Mouse (Mus musculus) forebrain, embryonic 11.5 days (tissue): ENCODE data around the gene Sfr1. TPM values are rescaled to one million over a fixed set of nuclear protein-coding genes. Genes with fewer than 3 reads are reported as not detected.

Experiments used
- ATAC-seq: fragments of 200-750 bp; cut with Nextera tagmentation; replicated peaks from 2 replicates; pipeline ENCODE4 v1.8.0; 2017; ENCODE audit warnings: moderate TSS enrichment; ENCODE audit not compliant: low FRiP score
- DNase-seq: peaks from one replicate; pipeline ENCODE4 v3.0.0-alpha.2; 2017; ENCODE audit warnings: low spot score
- H3K27ac ChIP-seq: fragments of 300-500 bp; sonication (generic); 2 replicates; pipeline ENCODE4 v1.5.1; 2014; ENCODE audit warnings: low read depth, low read length
- H3K27me3 ChIP-seq: fragments of 300-500 bp; sonication (generic); 2 replicates; pipeline ENCODE4 v1.6.1; 2014; ENCODE audit warnings: mild to moderate bottlenecking, low read length, mixed read lengths; ENCODE audit not compliant: control insufficient read depth, insufficient read depth
- H3K36me3 ChIP-seq: fragments of 300-500 bp; sonication (generic); 2 replicates; pipeline ENCODE4 v1.6.1; 2014; ENCODE audit warnings: mild to moderate bottlenecking, low read length, moderate library complexity, mixed read lengths; ENCODE audit not compliant: control insufficient read depth, insufficient read depth
- H3K4me1 ChIP-seq: fragments of 300-500 bp; sonication (generic); replicated peaks from 2 replicates; pipeline ENCODE4 v1.6.1; 2014; ENCODE audit warnings: low read length, mixed read lengths; ENCODE audit not compliant: control insufficient read depth, insufficient read depth
- H3K4me2 ChIP-seq: fragments of 300-500 bp; sonication (generic); 2 replicates; pipeline ENCODE4 v1.6.1; 2014; ENCODE audit warnings: low read depth, mild to moderate bottlenecking, low read length, moderate library complexity, mixed read lengths; ENCODE audit not compliant: severe bottlenecking
- H3K4me3 ChIP-seq: fragments of 300-500 bp; sonication (generic); 2 replicates; pipeline ENCODE4 v1.5.1; 2014; ENCODE audit warnings: low read depth, low read length
- H3K9ac ChIP-seq: fragments of 300-500 bp; sonication (generic); 2 replicates; pipeline ENCODE4 v1.6.1; 2014; ENCODE audit warnings: low read length
- H3K9me3 ChIP-seq: fragments of 300-500 bp; sonication (generic); 2 replicates; pipeline ENCODE4 v1.6.1; 2016; ENCODE audit warnings: low read length, mixed read lengths; ENCODE audit not compliant: control insufficient read depth
- WGBS: fragments of 180-500 bp; shearing (Covaris S2); extraction: QIAGEN DNeasy Blood & Tissue Kit; methylation state at CpG from one replicate; pipeline ENCODE4 v1.1.7; 2014; 5-methylcytosine and 5-hydroxymethylcytosine counted together
- microRNA-seq: library from miRNA; unstranded; fragments of <30 nt; microRNA quantifications from one replicate; pipeline ENCODE4, GENCODE M21; 2016; ENCODE audit not compliant: insufficient number of aligned reads
- polyA plus RNA-seq: library from polyadenylated mRNA; unstranded; fragments of >200 nt; fragmentation: Nextera tagmentation; extraction: Ambion mirVana; gene quantifications from 2 replicates; pipeline ENCODE4 v1.2.1, GENCODE M21; 2014

Sfr1 gene
- polyA plus RNA-seq, 1 experiment from 2014 or later, result 346 TPM

- ATAC-seq (no peak), DNase-seq (no peak)
- H3K36me3 ChIP-seq, result no peaks in the 10 kb centered on the region
- H3K4me1 ChIP-seq, result no peaks in the 10 kb centered on the region
- H3K27ac ChIP-seq, result no peak overlapping the region
- 75% methylated on average over 19 of the region's 19 CpGs for WGBS
- no peaks in the 10 kb centered on the region for H3K27me3 ChIP-seq
- H3K9ac ChIP-seq, result no peak overlapping the region
- H3K4me2 ChIP-seq, result 0 out of 2 replicates have a peak overlapping the region, but pooled peaks have one; percentile 5
- no peak overlapping the region for H3K4me3 ChIP-seq
- no peaks in the 10 kb centered on the region for H3K9me3 ChIP-seq
These were observed 24.1 kb downstream of the Sfr1 start for GRCm38 (mm10) chr19:47755625-47756024.

GRCm38 (mm10) chr19:47777847-47778246, 46.4 kb downstream of the Sfr1 start:
- 79% methylated on average over 6 of the region's 6 CpGs for WGBS
- ATAC-seq (no peak), DNase-seq (no peak)
- Histone ChIP-seq H3K4me3 (no peak overlapping the region), H3K4me1 (no peaks in the 10 kb centered on the region), H3K27me3 (no peaks in the 10 kb centered on the region), H3K36me3 (no peaks in the 10 kb centered on the region), H3K9ac (no peak overlapping the region), H3K4me2 (no peak overlapping the region), H3K9me3 (no peaks in the 10 kb centered on the region), H3K27ac (no peak overlapping the region)

GRCm38 (mm10) chr19:47780145-47780544, 48.7 kb downstream of the Sfr1 start:
- Histone ChIP-seq H3K4me3 (no peak overlapping the region), H3K9ac (no peak overlapping the region), H3K27ac (no peak overlapping the region), H3K36me3 (no peaks in the 10 kb centered on the region), H3K4me1 (no peaks in the 10 kb centered on the region), H3K4me2 (no peak overlapping the region), H3K27me3 (no peaks in the 10 kb centered on the region), H3K9me3 (no peaks in the 10 kb centered on the region)
- ATAC-seq (no peak), DNase-seq (no peak)
- WGBS, result 93% methylated on average over 7 of the region's 7 CpGs

DNA sequence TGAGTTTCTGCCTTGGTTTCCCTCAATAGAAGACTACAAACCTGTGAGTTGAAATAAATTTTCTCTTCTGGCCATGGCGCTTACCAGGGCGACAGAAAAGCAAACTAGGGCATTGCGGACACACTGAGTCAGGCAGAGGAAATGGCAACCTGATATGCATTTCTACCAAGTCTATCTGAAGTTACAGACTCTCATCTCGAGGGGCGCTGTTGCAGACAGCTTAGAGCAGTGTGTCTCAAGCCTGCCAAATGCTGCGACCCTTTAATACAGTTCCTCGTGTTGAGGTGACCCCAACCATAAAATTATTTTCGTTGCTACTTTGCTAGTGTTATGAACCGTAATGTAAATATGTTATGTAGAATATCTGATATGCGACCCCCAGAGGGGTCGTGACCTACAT, 49.5 kb downstream of the Sfr1 start:
- Histone ChIP-seq H3K27me3 (no peaks in the 10 kb centered on the region), H3K4me3 (no peak overlapping the region), H3K27ac (no peak overlapping the region), H3K36me3 (no peaks in the 10 kb centered on the region), H3K9ac (no peak overlapping the region), H3K9me3 (no peaks in the 10 kb centered on the region), H3K4me2 (no peak overlapping the region), H3K4me1 (no peaks in the 10 kb centered on the region)
- no peak for DNase-seq
- no peak for ATAC-seq
- 80% methylated on average over 11 of the region's 11 CpGs for WGBS

- Histone ChIP-seq H3K4me2 (no peak overlapping the region), H3K36me3 (no peaks in the 10 kb centered on the region), H3K4me1 (no peaks in the 10 kb centered on the region), H3K4me3 (no peak overlapping the region), H3K9ac (no peak overlapping the region), H3K27ac (no peak overlapping the region), H3K9me3 (no peaks in the 10 kb centered on the region), H3K27me3 (no peaks in the 10 kb centered on the region)
- WGBS, result 94% methylated on average over 6 of the region's 6 CpGs
- ATAC-seq (no peak), DNase-seq (no peak)
These were observed 52.4 kb downstream of the Sfr1 start for GRCm38 (mm10) chr19:47783898-47784297.

Small RNAs within 50 kb of the gene (microRNA-seq; reads per million reads assigned to microRNA genes)
- not detected for gene Mir8090

Other genes starting within 250 kb of the Sfr1 start
- 54.0 and 54.9 TPM in 2 replicates for gene Stn1, start 194.2 kb upstream of the Sfr1 start, polyA plus RNA-seq
- gene Slk, start 152.0 kb upstream of the Sfr1 start, polyA plus RNA-seq, result 13.8 and 14.1 TPM in 2 replicates
- gene Col17a1, start 39.6 kb upstream of the Sfr1 start, polyA plus RNA-seq, result 0.61 and 1.1 TPM in 2 replicates
- 75.1 and 83.2 TPM in 2 replicates for gene Gsto1, start 123.3 kb downstream of the Sfr1 start, polyA plus RNA-seq
- gene Gsto2, start 133.9 kb downstream of the Sfr1 start, polyA plus RNA-seq, result 0.76 and 1.1 TPM in 2 replicates
- 0.04 and 0.15 TPM in 2 replicates for gene Cfap43, start 187.6 kb downstream of the Sfr1 start, polyA plus RNA-seq
- 18.8 and 20.4 TPM in 2 replicates for gene Itprip, start 187.6 kb downstream of the Sfr1 start, polyA plus RNA-seq
- gene Cfap58, start 206.0 kb downstream of the Sfr1 start, polyA plus RNA-seq, result not detected in 2 replicates